28 mouse cellular contexts compared by ENCODE assay signal in genomic region chr6:137520343-137520704, GRCm38 (mm10).
DNase-seq lines count a peak whose midpoint lies in the region; ATAC-seq and TF ChIP-seq lines count a peak whose summit lies in the region.
"Had no signal": no experiment of that assay in that cellular context is flagged by ENCODE, and none has a peak within 500 bp of the region (broad histone marks: within the 10 kb centered on the region; RNA-seq: fewer than 3 reads in every experiment).

No protein-coding gene starts in this region.

- no peak overlapping the region for H3K4me2 ChIP-seq in intestine, embryonic 16.5 days (ENCODE audit: low read depth, low read length)
- H3K4me2 ChIP-seq in intestine, embryonic 15.5 days (replicated peaks): no peak overlapping the region
- H3K4me2 ChIP-seq in intestine, postnatal 0 days (replicated peaks; ENCODE audit: low read depth): no peak overlapping the region
- no peak overlapping the region for H3K4me2 ChIP-seq in neural tube, embryonic 14.5 days (ENCODE audit: low read depth, low read length)
- H3K4me2 ChIP-seq: heart, embryonic 11.5 days; liver, embryonic 13.5 days had no signal

- peaks cover 2% of the 10 kb centered on the region; the same call in 1 of the 2 replicates for H3K36me3 ChIP-seq in intestine, embryonic 16.5 days (ENCODE audit: control insufficient read depth, insufficient read depth, low read length)
- 0 out of 2 replicates have a peak, but pooled peaks cover 2% of the 10 kb centered on the region for H3K36me3 ChIP-seq in intestine, embryonic 15.5 days
- peaks cover 83% of the 10 kb centered on the region for H3K36me3 ChIP-seq in intestine, postnatal 0 days (ENCODE audit: control insufficient read depth, insufficient read depth)
- H3K36me3 ChIP-seq in neural tube, embryonic 14.5 days (ENCODE audit: control insufficient read depth, insufficient read depth, low read length): no peaks in the 10 kb centered on the region
- H3K36me3 ChIP-seq: liver, embryonic 13.5 days had no signal

- no peak for TF ChIP-seq CTCF in intestine, postnatal 0 days (IDR thresholded peaks at IDR 0.05; ENCODE audit: low read depth)

- peak; percentile 16 for ATAC-seq in intestine, embryonic 16.5 days
- ATAC-seq in intestine, embryonic 15.5 days: no peak
- ATAC-seq in intestine, postnatal 0 days: 0 out of 2 replicates have a peak, but pooled peaks have one; percentile 8
- ATAC-seq in neural tube, embryonic 14.5 days (ENCODE audit: low read depth): peak; percentile 35
- ATAC-seq: activated CD4-positive, CD25-positive, alpha-beta regulatory T cell, adult 4 months; forebrain, embryonic 14.5 days had no signal

- no peak overlapping the region for H3K9ac ChIP-seq in intestine, embryonic 16.5 days (ENCODE audit: low read depth, low read length)
- H3K9ac ChIP-seq in intestine, embryonic 15.5 days: no peak overlapping the region
- no peak overlapping the region for H3K9ac ChIP-seq in intestine, postnatal 0 days (ENCODE audit: low read depth, low read length)
- H3K9ac ChIP-seq in neural tube, embryonic 14.5 days (replicated peaks; ENCODE audit: low read depth, low read length): no peak overlapping the region
- H3K9ac ChIP-seq: liver, embryonic 13.5 days had no signal

- H3K4me1 ChIP-seq in intestine, embryonic 16.5 days (ENCODE audit: control insufficient read depth, insufficient read depth, low read length): no peaks in the 10 kb centered on the region
- H3K4me1 ChIP-seq in intestine, embryonic 15.5 days (replicated peaks): no peaks in the 10 kb centered on the region
- no peaks in the 10 kb centered on the region for H3K4me1 ChIP-seq in intestine, postnatal 0 days (replicated peaks; ENCODE audit: control insufficient read depth, insufficient read depth, low read length)
- peaks cover 4% of the 10 kb centered on the region; the same call in 1 of the 2 replicates for H3K4me1 ChIP-seq in neural tube, embryonic 14.5 days (ENCODE audit: control insufficient read depth, insufficient read depth, low read length)
- H3K4me1 ChIP-seq: liver, embryonic 13.5 days had no signal

- peak; percentile 27 to 40 for DNase-seq in right cerebral cortex, postnatal 10 days (ENCODE audit: low spot score in 2 of 2)
- no peak for DNase-seq in right cerebral cortex, adult 18-20 months
- no peak for DNase-seq in liver
- DNase-seq in lung, adult 18-20 months: no peak
- DNase-seq: B cell, adult 2 months; cerebellum, adult 8-10 months; cerebellum, postnatal 25 days; gastrocnemius, adult 2 months; gastrocnemius, postnatal 36 days; heart, adult 18-20 months; heart, postnatal 36 days; kidney, adult 2 months; kidney, postnatal 10 days; left cerebral cortex, postnatal 4 days; liver, embryonic 13.5 days; lung, adult 2 months; lung, postnatal 10 days; right cerebral cortex, postnatal 4 days; thymus, postnatal 14 days had no signal

- H3K9me3 ChIP-seq in intestine, embryonic 16.5 days (ENCODE audit: control insufficient read depth, low read length): no peaks in the 10 kb centered on the region
- H3K9me3 ChIP-seq in intestine, embryonic 15.5 days: no peaks in the 10 kb centered on the region
- no peaks in the 10 kb centered on the region for H3K9me3 ChIP-seq in intestine, postnatal 0 days (ENCODE audit: control insufficient read depth)
- no peaks in the 10 kb centered on the region for H3K9me3 ChIP-seq in neural tube, embryonic 14.5 days (ENCODE audit: control insufficient read depth, low read length)
- H3K9me3 ChIP-seq: liver, embryonic 13.5 days had no signal

- H3K27ac ChIP-seq in intestine, embryonic 16.5 days (ENCODE audit: low read length): no peak overlapping the region
- H3K27ac ChIP-seq in intestine, embryonic 15.5 days: no peak overlapping the region
- no peak overlapping the region for H3K27ac ChIP-seq in intestine, postnatal 0 days (ENCODE audit: low read depth, low read length)
- no peak overlapping the region for H3K27ac ChIP-seq in neural tube, embryonic 14.5 days (ENCODE audit: low read depth, low read length)
- H3K27ac ChIP-seq: gastrocnemius, adult 2 months; liver, embryonic 13.5 days; macrophage had no signal

- 73% methylated on average over 8 of the region's 8 CpGs for WGBS in intestine, embryonic 16.5 days
- WGBS in intestine, embryonic 15.5 days: 69% methylated on average over 8 of the region's 8 CpGs
- 82% methylated on average over 8 of the region's 8 CpGs for WGBS in intestine, postnatal 0 days
- WGBS in neural tube, embryonic 14.5 days: 52% methylated on average over 8 of the region's 8 CpGs

- H3K27me3 ChIP-seq in intestine, embryonic 16.5 days (replicated peaks; ENCODE audit: control insufficient read depth, insufficient read depth, low read length): no peaks in the 10 kb centered on the region
- H3K27me3 ChIP-seq in intestine, embryonic 15.5 days (replicated peaks): no peaks in the 10 kb centered on the region
- no peaks in the 10 kb centered on the region for H3K27me3 ChIP-seq in intestine, postnatal 0 days (replicated peaks; ENCODE audit: control insufficient read depth, insufficient read depth, low read length)
- H3K27me3 ChIP-seq in neural tube, embryonic 14.5 days (ENCODE audit: control insufficient read depth, insufficient read depth, low read length): no peaks in the 10 kb centered on the region
- H3K27me3 ChIP-seq: CH12.LX had no signal

- no peak overlapping the region for H3K4me3 ChIP-seq in intestine, embryonic 16.5 days (ENCODE audit: low read length)
- H3K4me3 ChIP-seq in intestine, embryonic 15.5 days (replicated peaks): no peak overlapping the region
- no peak overlapping the region for H3K4me3 ChIP-seq in intestine, postnatal 0 days (ENCODE audit: low read depth, low read length)
- no peak overlapping the region for H3K4me3 ChIP-seq in neural tube, embryonic 14.5 days (ENCODE audit: low read depth, low read length)
- H3K4me3 ChIP-seq: gastrocnemius, adult 2 months; liver, embryonic 13.5 days had no signal

Comparison
In these comparisons a context has a peak if more than half of its experiments do, and no peak if none do; other contexts are left out.
1. DNase-seq: peak in right cerebral cortex, postnatal 10 days (2 of 2); none in right cerebral cortex, adult 18-20 months (single experiment), liver (single experiment) and lung, adult 18-20 months (0 of 2).